In the genomic region with DNA sequence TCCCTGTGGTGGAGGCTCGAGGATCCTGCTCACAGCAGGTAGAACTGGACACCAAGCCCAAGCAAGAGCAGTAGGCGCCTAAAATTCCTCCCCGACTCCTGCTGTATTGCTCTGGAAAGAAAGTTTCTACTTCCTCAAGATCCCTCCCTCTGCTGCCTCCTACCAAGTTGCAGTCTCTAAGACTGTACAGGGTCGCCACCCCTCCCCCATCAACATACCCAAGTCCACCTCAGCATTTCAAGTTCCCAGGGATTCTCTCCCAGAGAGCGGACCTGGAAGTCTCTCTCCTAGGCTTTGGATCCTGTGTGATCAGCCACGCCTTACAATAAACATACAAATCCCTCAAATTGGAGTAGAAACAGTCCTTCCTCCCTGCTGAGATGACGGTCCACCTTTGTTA, we compare ENCODE assay signal across 23 mouse cellular contexts. TPM values are rescaled to one million over a fixed set of nuclear protein-coding genes. Genes with fewer than 3 reads are reported as not detected.
DNase-seq lines count a peak whose midpoint lies in the region; ATAC-seq and TF ChIP-seq lines count a peak whose summit lies in the region.
"Had no signal": no experiment of that assay in that cellular context is flagged by ENCODE, and none has a peak within 500 bp of the region (broad histone marks: within the 10 kb centered on the region; RNA-seq: fewer than 3 reads in every experiment).

Nme8 (minus strand) TSS at position 5 of the 400 bp plus-strand sequence.

- H3K79me2 ChIP-seq in heart, adult 2 months (replicated peaks; ENCODE audit: control insufficient read depth, insufficient read depth, low read length): no peaks in the 10 kb centered on the region

- H3K4me2 ChIP-seq in heart, embryonic 15.5 days: 0 out of 2 replicates have a peak within 1 kb of the TSS, but pooled peaks have one; percentile 2
- peak within 1 kb of the TSS; percentile 41 for H3K4me2 ChIP-seq in lung, embryonic 16.5 days (ENCODE audit: low read depth, low read length)
- peak within 1 kb of the TSS; percentile 32; the same call in 1 of the 2 replicates for H3K4me2 ChIP-seq in limb, embryonic 12.5 days
- H3K4me2 ChIP-seq: forebrain, embryonic 13.5 days; intestine, embryonic 15.5 days; liver, embryonic 11.5 days had no signal

- 0 out of 2 replicates have a peak, but pooled peaks cover 3% of the 10 kb centered on the region for H3K27me3 ChIP-seq in heart, embryonic 15.5 days
- H3K27me3 ChIP-seq in heart, adult 2 months (ENCODE audit: control insufficient read depth, insufficient read depth, low read length): peaks cover 1% of the 10 kb centered on the region; the same call in 1 of the 2 replicates
- no peaks in the 10 kb centered on the region for H3K27me3 ChIP-seq in lung, embryonic 16.5 days (ENCODE audit: control insufficient read depth, insufficient read depth, low read depth, low read length)
- peaks cover 7% of the 10 kb centered on the region; the same call in 1 of the 2 replicates for H3K27me3 ChIP-seq in limb, embryonic 12.5 days
- H3K27me3 ChIP-seq: intestine, embryonic 15.5 days had no signal

- peaks cover 9% of the 10 kb centered on the region for H3K4me1 ChIP-seq in heart, embryonic 15.5 days (replicated peaks)
- no peaks in the 10 kb centered on the region; the same call in 1 of the 2 replicates for H3K4me1 ChIP-seq in heart, adult 2 months (ENCODE audit: control insufficient read depth, insufficient read depth, low read length)
- H3K4me1 ChIP-seq in lung, embryonic 16.5 days (replicated peaks; ENCODE audit: control insufficient read depth, insufficient read depth, low read length): peaks cover 7% of the 10 kb centered on the region; the same call in 1 of the 2 replicates
- H3K4me1 ChIP-seq in limb, embryonic 12.5 days (replicated peaks): 0 out of 2 replicates have a peak, but pooled peaks cover 3% of the 10 kb centered on the region
- H3K4me1 ChIP-seq: heart, embryonic 10.5 days; intestine, embryonic 15.5 days had no signal

- no peak for DNase-seq in heart, adult 2 months
- no peak for DNase-seq in lung, postnatal 25 days (ENCODE audit: low spot score)
- peak; percentile 9 for DNase-seq in embryo, embryonic 11 days
- DNase-seq in gastrocnemius, postnatal 4 days (ENCODE audit: low spot score in 2 of 2): no peak
- DNase-seq in right cerebral cortex, postnatal 25 days: no peak
- DNase-seq: adrenal gland, postnatal 36 days; cerebellum, postnatal 10 days; kidney, postnatal 4 days; right cerebral cortex, adult 18-20 months; thymus, adult 2 months had no signal

- H3K9ac ChIP-seq in heart, embryonic 15.5 days: no peak within 1 kb of the TSS
- H3K9ac ChIP-seq in heart, adult 2 months (ENCODE audit: low read depth, low read length): no peak within 1 kb of the TSS
- no peak within 1 kb of the TSS for H3K9ac ChIP-seq in lung, embryonic 16.5 days (ENCODE audit: low read length)
- no peak within 1 kb of the TSS; the same call in 1 of the 2 replicates for H3K9ac ChIP-seq in limb, embryonic 12.5 days (replicated peaks)
- H3K9ac ChIP-seq: forebrain, embryonic 13.5 days; intestine, embryonic 15.5 days had no signal

- ATAC-seq in heart, embryonic 15.5 days (replicated peaks; ENCODE audit: insufficient number of reproducible peaks, insufficient read depth, low FRiP score, low read depth): no peak
- no peak for ATAC-seq in lung, embryonic 16.5 days (ENCODE audit: low read depth)
- no peak for ATAC-seq in limb, embryonic 12.5 days (ENCODE audit: insufficient number of reproducible peaks, insufficient read depth, low FRiP score, low TSS enrichment, low read depth)
- ATAC-seq: activated CD4-positive, CD25-positive, alpha-beta regulatory T cell, adult 4 months; forebrain, embryonic 13.5 days; intestine, embryonic 15.5 days had no signal

- no peak within 1 kb of the TSS for H3K4me3 ChIP-seq in heart, embryonic 15.5 days
- H3K4me3 ChIP-seq in heart, adult 2 months: no peak within 1 kb of the TSS
- no peak within 1 kb of the TSS for H3K4me3 ChIP-seq in lung, embryonic 16.5 days (ENCODE audit: low read length)
- no peak within 1 kb of the TSS for H3K4me3 ChIP-seq in limb, embryonic 12.5 days (replicated peaks)
- H3K4me3 ChIP-seq: forebrain, embryonic 13.5 days; heart, embryonic 10.5 days; intestine, embryonic 15.5 days had no signal

- WGBS in heart, embryonic 15.5 days: 14% methylated on average over 7 of the region's 7 CpGs
- 18% methylated on average over 7 of the region's 7 CpGs for WGBS in heart, adult 2 months
- 16% methylated on average over 7 of the region's 7 CpGs for WGBS in lung, embryonic 16.5 days
- whole genome bisulfite sequencing in limb, embryonic 12.5 days: 22% methylated on average over 7 of the region's 7 CpGs

- no peaks in the 10 kb centered on the region for H3K36me3 ChIP-seq in heart, embryonic 15.5 days
- H3K36me3 ChIP-seq in heart, adult 2 months (ENCODE audit: control insufficient read depth, insufficient read depth, low read length): no peaks in the 10 kb centered on the region
- H3K36me3 ChIP-seq in lung, embryonic 16.5 days (ENCODE audit: control insufficient read depth, insufficient read depth, low read length): no peaks in the 10 kb centered on the region
- H3K36me3 ChIP-seq in limb, embryonic 12.5 days: no peaks in the 10 kb centered on the region
- H3K36me3 ChIP-seq: heart, embryonic 10.5 days; intestine, embryonic 15.5 days had no signal

- TF ChIP-seq POLR2A in heart, adult 2 months (IDR thresholded peaks at IDR 0.05; ENCODE audit: insufficient read depth, low read depth, low read length): no peak

- no peak for TF ChIP-seq EP300 in heart, adult 2 months (IDR thresholded peaks at IDR 0.05; ENCODE audit: insufficient read depth, low read depth, low read length)

- H3K27ac ChIP-seq in heart, embryonic 15.5 days: no peak within 1 kb of the TSS
- H3K27ac ChIP-seq in heart, adult 2 months: no peak within 1 kb of the TSS
- H3K27ac ChIP-seq in lung, embryonic 16.5 days (ENCODE audit: low read length): no peak within 1 kb of the TSS
- H3K27ac ChIP-seq in limb, embryonic 12.5 days: no peak within 1 kb of the TSS
- H3K27ac ChIP-seq: forebrain, embryonic 13.5 days; heart, embryonic 10.5 days; intestine, embryonic 15.5 days; macrophage had no signal

- no peaks in the 10 kb centered on the region for H3K9me3 ChIP-seq in heart, embryonic 15.5 days (replicated peaks)
- H3K9me3 ChIP-seq in lung, embryonic 16.5 days (ENCODE audit: control insufficient read depth, low read length): no peaks in the 10 kb centered on the region
- H3K9me3 ChIP-seq in limb, embryonic 12.5 days: no peaks in the 10 kb centered on the region
- H3K9me3 ChIP-seq: forebrain, embryonic 13.5 days; heart, embryonic 10.5 days; intestine, embryonic 15.5 days had no signal

- TF ChIP-seq CTCF in heart, adult 2 months (IDR thresholded peaks at IDR 0.05): no peak

- intact Hi-C loops in heart, adult 2 months (cut with DNase I): loop anchor here (1.0 to 5.0 kb wide), 2 partner anchors 65 to 595 kb away; no protein-coding TSS in a partner anchor

RNA-seq across cellular contexts. Expression of gene Nme8, which starts in this region (rescaled TPM):
- polyA plus RNA-seq in heart, embryonic 15.5 days (2015; fragmentation: Nextera tagmentation; extraction: Ambion mirVana): 0.41 and 1.2 TPM in 2 replicates
- not detected for total RNA-seq in heart, adult 2 months (2021)
- polyA plus RNA-seq in heart, adult 2 months (2012; rRNA removed): not detected in 2 replicates
- polyA plus RNA-seq in lung, embryonic 16.5 days (2015; fragmentation: Nextera tagmentation; extraction: Ambion mirVana): not detected in 2 replicates
- not detected in 2 replicates for polyA plus RNA-seq in limb, embryonic 12.5 days (2016; fragmentation: Nextera tagmentation; extraction: Ambion mirVana)
- total RNA-seq in gastrocnemius, postnatal 4 days (2021): not detected
- total RNA-seq: adrenal gland, postnatal 36 days; gastrocnemius, adult 18-20 months; monocyte, adult 5-6 weeks; neutrophil, adult 5-6 weeks had no signal
- polyA plus RNA-seq: activated CD4-positive, CD25-positive, alpha-beta regulatory T cell, adult 4 months; C2C12; heart, embryonic 10.5 days; intestine, embryonic 15.5 days; liver, embryonic 11.5 days; macrophage; thymus, adult 2 months had no signal
